Mouse (Mus musculus) liver, embryonic 14.5 days (tissue): ENCODE measurements around the gene Pex11b. TPM values are rescaled to one million over a fixed set of nuclear protein-coding genes. Genes with fewer than 3 reads are reported as not detected.
A peak's percentile ranks its signal among the peaks of the same experiment; 100 is the strongest.

ENCODE experiments used
- ATAC-seq: fragments of 200-750 bp; cut with Nextera tagmentation; 2 replicates; pipeline ENCODE4 v1.8.0; 2017; ENCODE audit warnings: moderate number of reproducible peaks, mild to moderate bottlenecking, moderate library complexity; ENCODE audit not compliant: insufficient read depth
- DNase-seq, 3 experiments: peaks; one replicate each; pipeline ENCODE4 v3.0.0-alpha.2; 2012 to 2013; ENCODE audit warnings: low read depth in 3 of 3, low spot score in 3 of 3
- H3K27ac ChIP-seq: fragments of 300-500 bp; sonication (generic); 2 replicates; pipeline ENCODE4 v1.5.1; 2014; ENCODE audit warnings: moderate library complexity, mild to moderate bottlenecking, control low read depth, inconsistent platforms
- H3K27me3 ChIP-seq: fragments of 300-500 bp; sonication (generic); 2 replicates; pipeline ENCODE4 v1.6.1; 2014; ENCODE audit warnings: mild to moderate bottlenecking, low read length, moderate library complexity; ENCODE audit not compliant: control insufficient read depth, insufficient read depth
- H3K36me3 ChIP-seq: fragments of 300-500 bp; sonication (generic); replicated peaks from 2 replicates; pipeline ENCODE4 v1.6.1; 2014; ENCODE audit warnings: low read depth; ENCODE audit not compliant: control insufficient read depth, insufficient read depth
- H3K4me1 ChIP-seq, 2 experiments: fragments of 200-500 bp in 1 of 2; fragments of 300-500 bp in 1 of 2; sonication (generic) in 1 of 2; replicated peaks; 2 replicates each; pipeline ENCODE4 v1.6.1; 2012 to 2014; ENCODE audit warnings: antibody characterized with exemption in 1 of 2, inconsistent platforms in 1 of 2, low read length in 1 of 2; ENCODE audit not compliant: control insufficient read depth in 2 of 2, insufficient read depth in 2 of 2
- H3K4me2 ChIP-seq: fragments of 300-500 bp; sonication (generic); 2 replicates; pipeline ENCODE4 v1.6.1; 2014; ENCODE audit warnings: low read depth, mild to moderate bottlenecking, control low read depth, moderate library complexity
- H3K4me3 ChIP-seq, 2 experiments: fragments of 200-500 bp in 1 of 2; fragments of 300-500 bp in 1 of 2; sonication (generic) in 1 of 2; 2 replicates each; pipeline ENCODE4 v1.5.1; 2012 to 2014; ENCODE audit warnings: low read depth in 2 of 2, low read length in 2 of 2, mild to moderate bottlenecking in 2 of 2, control low read depth in 1 of 2, inconsistent platforms in 1 of 2, moderate library complexity in 1 of 2; ENCODE audit not compliant: insufficient read depth in 1 of 2
- H3K9ac ChIP-seq: fragments of 300-500 bp; sonication (generic); replicated peaks from 2 replicates; pipeline ENCODE4 v1.6.1; 2014; ENCODE audit warnings: mild to moderate bottlenecking, control low read depth, moderate library complexity
- H3K9me3 ChIP-seq: fragments of 300-500 bp; sonication (generic); 2 replicates; pipeline ENCODE4 v1.6.1; 2016; ENCODE audit warnings: low read length, mixed read lengths; ENCODE audit not compliant: control insufficient read depth
- CTCF ChIP-seq: IDR thresholded peaks from 2 replicates; pipeline ENCODE4 v1.5.1; 2016; ENCODE audit warnings: antibody characterized with exemption, low read depth, control low read depth
- EP300 ChIP-seq: IDR thresholded peaks from 2 replicates; pipeline ENCODE4 v1.6.1; 2016; ENCODE audit warnings: antibody characterized with exemption, low read depth
- whole genome bisulfite sequencing: fragments of 180-500 bp; shearing (Covaris S2); extraction: QIAGEN DNeasy Blood & Tissue Kit; methylation state at CpG from one replicate; pipeline ENCODE4 v1.1.7; 2014; ENCODE audit not compliant: insufficient replicate concordance; 5-methylcytosine and 5-hydroxymethylcytosine counted together
- polyA plus RNA-seq, 2 experiments: library from polyadenylated mRNA; depleted of rRNA in 1 of 2; stranded (reverse) in 1 of 2; unstranded in 1 of 2; fragments of >200 nt; fragmentation: Nextera tagmentation in 1 of 2; extraction: Ambion mirVana in 1 of 2; gene quantifications; 2 replicates each; pipeline versions ENCODE4 v1.2.1 to v1.2.3; 2012 to 2014

The Pex11b gene
- polyA plus RNA-seq, 2 experiments: 10.7 to 15.7 TPM

DNA sequence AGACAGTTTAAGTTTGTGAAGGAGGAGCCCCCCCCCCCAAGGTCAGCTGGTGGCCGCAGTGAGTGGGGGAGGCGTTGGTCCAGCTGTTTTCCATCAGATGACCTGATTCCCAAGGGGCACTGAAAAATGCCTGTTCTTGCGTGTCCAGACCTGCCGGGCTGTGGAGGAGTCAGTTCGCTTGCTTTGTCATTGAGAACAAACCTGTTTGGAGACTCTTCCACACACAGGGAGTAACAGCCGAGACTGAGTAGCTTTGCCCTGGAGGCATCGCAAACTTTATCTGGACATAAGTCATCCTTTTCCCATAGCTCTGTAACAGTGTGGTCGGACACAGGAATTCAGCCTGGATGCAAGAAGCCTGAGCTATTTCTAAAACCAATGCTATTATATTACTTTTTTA is 39.3 kb downstream of the Pex11b start:
- no peak for TF ChIP-seq EP300
- no peak for TF ChIP-seq CTCF
- Histone ChIP-seq H3K4me2 (no peak overlapping the region), H3K4me1 (peaks cover 0 to 11% of the 10 kb centered on the region in 2 experiments), H3K36me3 (no peaks in the 10 kb centered on the region), H3K4me3 (no peak overlapping the region), H3K9ac (no peak overlapping the region), H3K27me3 (peaks cover 3% of the 10 kb centered on the region), H3K9me3 (no peaks in the 10 kb centered on the region), H3K27ac (no peak overlapping the region)
- DNase-seq: no peak
- ATAC-seq: no peak
- whole genome bisulfite sequencing: 70% methylated on average over 8 of the region's 8 CpGs

DNA sequence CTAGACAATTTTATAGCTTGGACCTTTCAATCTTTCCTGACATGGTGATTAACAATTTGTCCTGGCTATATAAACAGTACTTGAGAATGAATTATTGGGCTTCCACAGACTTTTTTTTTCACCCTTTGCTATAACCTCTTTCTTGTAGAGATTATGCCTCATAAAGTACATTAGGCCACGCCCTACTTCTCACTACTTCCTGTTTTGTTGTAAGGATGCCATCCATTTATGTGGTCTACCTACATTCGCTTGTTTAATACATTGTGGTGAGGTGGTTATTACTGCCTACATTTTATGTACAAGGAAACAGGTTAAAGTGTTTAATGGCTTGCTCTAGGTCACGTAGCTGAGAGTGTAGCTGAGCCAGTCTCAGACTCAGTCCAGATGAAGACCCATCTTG is 40.0 kb downstream of the Pex11b start:
- H3K27me3 ChIP-seq: peaks cover 3% of the 10 kb centered on the region
- H3K4me1 ChIP-seq: peaks cover 0 to 11% of the 10 kb centered on the region in 2 experiments
- no peaks in the 10 kb centered on the region for H3K9me3 ChIP-seq
- H3K27ac ChIP-seq: no peak overlapping the region
- no peak overlapping the region for H3K4me3 ChIP-seq
- H3K36me3 ChIP-seq: no peaks in the 10 kb centered on the region
- no peak overlapping the region for H3K9ac ChIP-seq
- ATAC-seq (no peak), DNase-seq (no peak)
- 50% methylated on average over 3 of the region's 3 CpGs for WGBS
- no peak overlapping the region for H3K4me2 ChIP-seq
- TF ChIP-seq EP300: no peak
- no peak for TF ChIP-seq CTCF

DNA sequence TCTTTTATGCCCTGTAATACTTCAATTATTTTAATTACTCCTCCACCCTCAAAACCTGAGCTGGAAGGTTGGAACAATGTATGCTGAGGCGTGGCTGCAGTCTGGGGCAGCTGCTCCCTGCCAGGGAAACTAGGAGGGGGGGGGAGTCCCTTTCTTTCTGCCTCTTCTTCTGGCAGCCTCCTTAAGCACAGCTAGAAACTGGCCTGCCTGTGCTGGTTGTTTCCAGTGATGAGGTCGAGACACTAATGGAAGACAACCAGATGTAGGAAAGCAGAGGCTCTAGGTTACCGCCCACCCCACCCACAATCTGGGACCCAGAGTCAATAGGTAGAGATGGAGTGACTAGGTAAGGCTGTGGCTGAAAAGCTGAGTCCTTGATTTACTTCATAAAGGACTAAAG is 40.5 kb downstream of the Pex11b start:
- WGBS: 58% methylated on average over 3 of the region's 3 CpGs
- TF ChIP-seq CTCF (no peak), EP300 (no peak)
- H3K27ac ChIP-seq: no peak overlapping the region
- ATAC-seq (no peak), DNase-seq (no peak)
- H3K9me3 ChIP-seq: no peaks in the 10 kb centered on the region
- peaks cover 3% of the 10 kb centered on the region for H3K27me3 ChIP-seq
- no peak overlapping the region for H3K9ac ChIP-seq
- H3K4me1 ChIP-seq: peaks cover 0 to 8% of the 10 kb centered on the region in 2 experiments; a peak in 3 of 4 replicates
- H3K4me2 ChIP-seq: no peak overlapping the region
- H3K4me3 ChIP-seq: no peak overlapping the region
- no peaks in the 10 kb centered on the region for H3K36me3 ChIP-seq

DNA sequence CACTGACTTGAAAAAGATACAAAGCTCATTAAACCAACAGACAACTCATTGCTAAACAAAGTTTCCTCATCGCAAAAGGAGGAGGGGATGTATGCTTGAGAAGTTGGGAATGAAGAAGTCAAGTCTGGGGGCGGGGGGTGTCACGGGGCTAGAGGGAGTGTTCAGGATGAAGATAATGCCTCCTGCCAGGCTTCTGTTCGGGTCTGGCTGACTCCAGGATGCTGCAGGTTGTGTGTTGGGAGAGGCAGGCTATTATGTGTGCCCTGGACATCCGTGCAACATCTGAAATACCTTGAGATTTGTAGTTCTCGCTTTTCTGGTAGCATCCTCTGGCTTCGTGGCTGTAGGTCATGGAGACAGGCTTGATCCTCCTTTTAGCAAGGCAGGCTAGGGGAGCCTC is 43.3 kb downstream of the Pex11b start:
- no peaks in the 10 kb centered on the region for H3K9me3 ChIP-seq
- no peak overlapping the region for H3K27ac ChIP-seq
- H3K4me3 ChIP-seq: no peak overlapping the region
- H3K36me3 ChIP-seq: no peaks in the 10 kb centered on the region
- peaks cover 0 to 6% of the 10 kb centered on the region in 2 experiments; a peak in 3 of 4 replicates for H3K4me1 ChIP-seq
- peaks cover 1% of the 10 kb centered on the region for H3K27me3 ChIP-seq
- no peak for TF ChIP-seq EP300
- no peak for TF ChIP-seq CTCF
- ATAC-seq: no peak
- DNase-seq: no peak
- no peak overlapping the region for H3K4me2 ChIP-seq
- no peak overlapping the region for H3K9ac ChIP-seq
- 58% methylated on average over 7 of the region's 7 CpGs for WGBS

DNA sequence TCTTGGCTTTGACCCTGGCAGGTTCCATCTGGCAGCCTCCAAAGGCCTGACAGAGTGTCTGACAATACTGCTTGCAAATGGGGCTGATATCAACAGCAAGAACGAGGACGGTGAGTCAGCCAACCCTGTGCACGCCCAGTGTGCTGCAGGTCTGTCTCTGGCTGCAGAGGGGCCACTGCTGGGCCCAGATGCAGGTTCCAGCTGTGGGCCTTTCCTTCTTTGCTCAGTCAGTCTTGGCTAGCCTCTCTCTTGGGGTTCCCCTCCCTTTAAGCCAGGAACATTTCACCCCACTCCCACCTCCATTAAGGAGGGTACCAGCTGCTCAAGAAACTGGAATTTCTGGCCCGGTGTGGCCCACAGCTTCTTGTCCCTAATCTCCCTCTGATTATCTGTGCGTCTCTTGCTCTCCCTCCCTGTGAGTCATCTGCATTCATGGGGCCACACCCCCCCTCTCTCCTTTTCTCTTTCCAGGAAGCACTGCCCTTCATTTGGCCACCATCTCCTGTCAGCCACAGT is 44.0 kb downstream of the Pex11b start:
- Histone ChIP-seq H3K9ac (no peak overlapping the region), H3K4me2 (no peak overlapping the region), H3K27ac (no peak overlapping the region), H3K27me3 (peaks cover 6% of the 10 kb centered on the region), H3K36me3 (no peaks in the 10 kb centered on the region), H3K4me3 (no peak overlapping the region), H3K4me1 (peaks cover 0 to 6% of the 10 kb centered on the region in 2 experiments; a peak in 3 of 4 replicates), H3K9me3 (no peaks in the 10 kb centered on the region)
- WGBS: 9% methylated on average over 5 of the region's 5 CpGs
- ATAC-seq (peak; percentile 50; the same call in 1 of the 2 replicates), DNase-seq (no peak)
- TF ChIP-seq CTCF: no peak
- TF ChIP-seq EP300: no peak
